Mouse (Mus musculus) cerebellum, adult 9-10 months (tissue): ENCODE measurements at regions not wholly inside any gene's neighbourhood (a gene's known extent, or its start where the extent isn't known, plus 50 kb on each side); places are given as distances from the start of the nearest gene placed in this dataset.

Source experiments
- DNase-seq: peaks from one replicate; pipeline ENCODE4 v3.0.0; 2022

- no peak for DNase-seq
Measured at GRCm38 (mm10) chr13:70310516-70310915, 326.9 kb downstream of the Ice1 start.

GRCm38 (mm10) chr13:70311226-70312055 lies 326.0 kb downstream of the Ice1 start:
- DNase-seq: no peak

GRCm38 (mm10) chr13:70313205-70313604 lies 324.2 kb downstream of the Ice1 start:
- no peak for DNase-seq

GRCm38 (mm10) chr13:70323537-70323936 lies 313.9 kb downstream of the Ice1 start:
- DNase-seq: no peak

GRCm38 (mm10) chr13:70336069-70336468 lies 301.4 kb downstream of the Ice1 start:
- no peak for DNase-seq

- DNase-seq: no peak
Measured at GRCm38 (mm10) chr13:70340437-70340836, 297.0 kb downstream of the Ice1 start.

GRCm38 (mm10) chr13:70343191-70343734 lies 294.2 kb downstream of the Ice1 start:
- DNase-seq: no peak

- no peak for DNase-seq
Measured at GRCm38 (mm10) chr13:70343911-70344310, 293.5 kb downstream of the Ice1 start.

GRCm38 (mm10) chr13:70344311-70344710 lies 293.1 kb downstream of the Ice1 start:
- DNase-seq: no peak

GRCm38 (mm10) chr13:70348456-70348855 lies 289.0 kb downstream of the Ice1 start:
- DNase-seq: no peak

GRCm38 (mm10) chr13:70348965-70349364 lies 288.5 kb downstream of the Ice1 start:
- DNase-seq: no peak

- DNase-seq: no peak
Measured at GRCm38 (mm10) chr13:70369647-70370046, 267.8 kb downstream of the Ice1 start.

GRCm38 (mm10) chr13:70380772-70381171 lies 256.7 kb downstream of the Ice1 start:
- no peak for DNase-seq

- DNase-seq: no peak
Measured at GRCm38 (mm10) chr13:70385292-70385691, 252.1 kb downstream of the Ice1 start.

- no peak for DNase-seq
Measured at GRCm38 (mm10) chr13:70412788-70413187, 224.6 kb downstream of the Ice1 start.

- no peak for DNase-seq
Measured at GRCm38 (mm10) chr13:70418156-70418555, 219.3 kb downstream of the Ice1 start.

- no peak for DNase-seq
Measured at GRCm38 (mm10) chr13:70439419-70439818, 198.0 kb downstream of the Ice1 start.

GRCm38 (mm10) chr13:70446940-70447339 lies 190.5 kb downstream of the Ice1 start:
- DNase-seq: no peak

GRCm38 (mm10) chr13:70454592-70455390 lies 182.6 kb downstream of the Ice1 start:
- no peak for DNase-seq

GRCm38 (mm10) chr13:70458406-70458805 lies 179.0 kb downstream of the Ice1 start:
- DNase-seq: no peak

- DNase-seq: no peak
Measured at GRCm38 (mm10) chr13:70464996-70465395, 172.4 kb downstream of the Ice1 start.

- no peak for DNase-seq
Measured at GRCm38 (mm10) chr13:70474746-70475145, 162.7 kb downstream of the Ice1 start.

- DNase-seq: peak; percentile 74
Measured at GRCm38 (mm10) chr13:70475366-70475765, 162.1 kb downstream of the Ice1 start.

GRCm38 (mm10) chr13:70499302-70499701 lies 138.1 kb downstream of the Ice1 start:
- DNase-seq: no peak
